8 mouse cellular contexts compared by ENCODE assay signal in the genomic region with DNA sequence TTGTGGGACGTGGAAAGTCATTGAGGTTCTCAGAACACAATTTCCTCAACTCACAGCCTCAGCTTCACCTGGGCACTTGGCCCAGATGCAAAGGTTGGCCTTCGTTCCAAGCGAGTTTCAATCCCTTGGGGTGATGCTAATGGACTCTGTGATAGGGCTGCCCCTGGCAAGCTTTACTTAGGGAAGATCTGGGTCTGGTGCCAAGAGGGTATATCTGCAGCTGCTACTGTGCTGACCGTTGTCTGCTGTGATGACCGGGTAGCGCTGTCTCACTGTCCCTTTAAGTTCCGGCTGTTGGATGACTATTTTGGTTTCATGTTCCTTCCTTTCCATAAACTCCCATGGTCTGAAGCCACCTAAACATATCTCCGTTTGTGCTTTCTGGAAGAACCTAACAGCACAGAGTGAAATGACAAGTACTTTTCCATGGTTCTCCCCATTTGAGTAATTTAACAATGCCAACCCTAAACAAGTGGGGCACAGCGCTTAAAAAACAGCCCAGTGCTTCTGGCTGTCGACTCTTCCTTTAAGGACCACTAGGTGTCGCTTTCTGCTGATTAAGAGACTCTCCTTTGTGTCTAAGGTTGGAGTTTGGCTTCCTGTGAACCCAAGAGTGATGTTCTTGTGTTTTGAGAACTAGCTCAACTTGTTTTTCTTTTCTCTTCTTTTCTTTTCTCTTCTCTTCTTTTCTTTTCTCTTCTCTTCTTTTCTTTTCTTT. TPM values are rescaled to one million over a fixed set of nuclear protein-coding genes. Genes with fewer than 3 reads are reported as not detected.
A peak's percentile ranks its signal among the peaks of the same experiment; 100 is the strongest.
DNase-seq lines count a peak whose midpoint lies in the region; ATAC-seq and TF ChIP-seq lines count a peak whose summit lies in the region.

No protein-coding gene starts in this region.

- H3K27ac ChIP-seq in spleen, adult 2 months (ENCODE audit: insufficient read depth, low read length), result no peak overlapping the region
- no peak overlapping the region for H3K27ac ChIP-seq in intestine, embryonic 15.5 days

- peak; percentile 41; the same call in 1 of the 2 replicates for TF ChIP-seq CTCF in spleen, adult 2 months (IDR thresholded peaks at IDR 0.05; ENCODE audit: extremely low read depth, insufficient read depth, insufficient read length, insufficient replicate concordance)

- TF ChIP-seq POLR2A in spleen, adult 2 months (IDR thresholded peaks at IDR 0.05; ENCODE audit: low read depth, low read length), result no peak

- H3K9me3 ChIP-seq in intestine, embryonic 15.5 days, result no peaks in the 10 kb centered on the region

- peak; percentile 4 to 18 for DNase-seq in spleen, adult 2 months (ENCODE audit: low read depth in 1 of 2, low spot score in 2 of 2)
- DNase-seq in spleen, adult 12 weeks (ENCODE audit: low spot score), result no peak
- DNase-seq in brain, embryonic 18.5 days (ENCODE audit: low read depth, low spot score), result peak; percentile 24
- DNase-seq in fibroblast of lung, adult 2 months (ENCODE audit: low read depth), result peak; percentile 19
- peak; percentile 70 to 75 for DNase-seq in left cerebral cortex, postnatal 14 days (ENCODE audit: low spot score in 2 of 2)
- peak; percentile 20 for DNase-seq in neural tube, embryonic 10.5 days (ENCODE audit: extremely low spot score, low spot score)
- DNase-seq in yolk sac, embryonic 10.5 days (ENCODE audit: low spot score), result peak; percentile 6

- H3K4me3 ChIP-seq in spleen, adult 2 months (ENCODE audit: extremely low read depth, insufficient read depth, insufficient read length), result no peak overlapping the region
- no peak overlapping the region for H3K4me3 ChIP-seq in intestine, embryonic 15.5 days (replicated peaks)

- no peak overlapping the region for H3K4me2 ChIP-seq in intestine, embryonic 15.5 days (replicated peaks)

- 56% methylated on average over 11 of the region's 11 CpGs for WGBS in spleen, adult 2 months
- 53% methylated on average over 11 of the region's 11 CpGs for WGBS in intestine, embryonic 15.5 days

- H3K27me3 ChIP-seq in spleen, adult 2 months (ENCODE audit: control insufficient read depth, insufficient read depth, low read length), result no peaks in the 10 kb centered on the region
- no peaks in the 10 kb centered on the region for H3K27me3 ChIP-seq in intestine, embryonic 15.5 days (replicated peaks)

- intact Hi-C loops in left cerebral cortex, postnatal 14 days (cut with DNase I), result loop anchor here (5.0 to 10.0 kb wide), 2 partner anchors 136 to 312 kb away; partner anchors contain the start of gene Ptger3

- peak; percentile 81; the same call in 1 of the 2 replicates for ATAC-seq in intestine, embryonic 15.5 days

- no peaks in the 10 kb centered on the region for H3K36me3 ChIP-seq in spleen, adult 2 months (ENCODE audit: control insufficient read depth, insufficient read depth, low read length)
- H3K36me3 ChIP-seq in intestine, embryonic 15.5 days, result no peaks in the 10 kb centered on the region

- no peak overlapping the region for H3K9ac ChIP-seq in intestine, embryonic 15.5 days

- H3K4me1 ChIP-seq in spleen, adult 2 months (ENCODE audit: control insufficient read depth, insufficient read depth, insufficient read length), result no peaks in the 10 kb centered on the region
- no peaks in the 10 kb centered on the region for H3K4me1 ChIP-seq in intestine, embryonic 15.5 days (replicated peaks)

RNA-seq across cellular contexts. Expression of gene Cth, which starts 48.3 kb away (rescaled TPM):
- polyA plus RNA-seq in spleen, adult 2 months (2012; rRNA removed), result 0.29 and 0.32 TPM in 2 replicates
- 54.0 and 58.1 TPM in 2 replicates for polyA plus RNA-seq in intestine, embryonic 15.5 days (2015; fragmentation: Nextera tagmentation; extraction: Ambion mirVana)
- 10 to 100 TPM in 1 of 2 experiments, 1 to 10 TPM in 1; 9.0 to 11.1 TPM for total RNA-seq in left cerebral cortex, postnatal 14 days (2021)

Comparison
In these comparisons a context has a peak if more than half of its experiments do, and no peak if none do; other contexts are left out.
1. RNA of gene Cth, which starts 48.3 kb away (polyA plus RNA-seq): 54.0 to 58.1 TPM in intestine, embryonic 15.5 days; 0.29 to 0.32 TPM in spleen, adult 2 months; every median in the first group is over 10 times any median in the second.